Mouse (Mus musculus) adrenal gland (tissue): ENCODE data around the gene Tmem274.

ENCODE experiments used
- intact Hi-C: fragments of 180-260 bp; cut with DNase I; formaldehyde crosslinking; loops from one replicate; pipeline ENCODE4 v1.15.1; 2025

The Tmem274 gene

DNA sequence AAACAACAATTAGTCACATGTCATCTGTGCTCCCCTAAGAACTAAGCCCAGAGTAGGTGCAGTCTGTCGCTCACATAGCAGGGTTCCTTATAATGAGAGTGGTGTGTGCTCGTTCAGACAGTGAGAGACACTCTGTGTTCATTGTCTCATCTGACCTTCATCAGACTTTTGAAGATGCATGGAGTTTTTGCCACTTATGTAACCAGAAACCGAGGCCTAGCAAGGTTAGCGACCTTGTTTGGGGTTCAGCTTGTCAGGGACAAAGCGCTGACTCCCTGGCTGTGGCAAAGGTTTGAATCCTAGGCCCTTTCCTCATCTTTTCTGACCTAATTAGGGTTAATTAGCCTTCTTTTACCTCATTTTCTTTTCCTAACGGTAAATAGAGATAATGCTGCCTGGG is 46.8 kb downstream of the Tmem274 start:
- intact Hi-C loops: no loop called here

DNA sequence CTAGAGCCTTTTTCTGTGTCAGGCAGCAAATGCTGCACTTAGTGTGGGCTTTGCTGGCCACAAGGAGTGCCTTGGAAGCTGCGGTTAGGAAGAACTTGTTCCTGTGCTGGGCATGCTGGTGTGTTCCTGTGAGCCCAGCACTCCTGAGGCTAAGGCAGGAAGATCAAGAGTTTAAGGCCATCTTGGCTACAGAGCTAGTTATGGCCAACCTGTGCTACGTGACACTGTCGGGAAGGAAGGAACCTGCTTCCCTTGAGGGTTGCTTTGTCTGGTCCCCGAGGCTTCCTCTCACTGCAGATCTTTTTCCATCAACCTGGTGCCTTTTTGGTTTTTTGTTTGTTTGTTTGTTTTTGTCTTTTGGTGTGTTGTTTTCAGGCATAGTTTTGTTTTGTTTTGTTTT is 48.0 kb downstream of the Tmem274 start:
- intact Hi-C loops: no loop called here

DNA sequence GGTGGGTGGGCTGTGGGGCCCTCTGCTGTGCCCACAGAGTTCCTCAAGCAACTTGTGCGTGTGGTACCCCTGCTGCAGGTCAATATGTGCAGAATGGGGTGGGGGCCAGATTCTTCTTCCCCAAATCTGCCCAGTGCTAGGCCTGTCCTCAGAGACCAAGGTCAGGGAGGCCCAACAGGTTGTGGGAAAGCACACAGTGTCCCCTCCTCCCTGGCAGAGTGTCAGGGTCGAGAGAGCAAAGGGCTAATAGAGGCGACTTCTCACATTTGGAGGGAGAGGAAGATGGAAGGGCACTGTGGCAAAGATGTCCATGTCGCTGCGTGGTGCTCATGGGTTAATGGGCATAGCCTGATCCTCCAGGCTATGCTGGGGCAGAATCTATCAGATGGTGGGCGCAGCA is 48.6 kb downstream of the Tmem274 start:
- intact Hi-C loops: no loop called here

DNA sequence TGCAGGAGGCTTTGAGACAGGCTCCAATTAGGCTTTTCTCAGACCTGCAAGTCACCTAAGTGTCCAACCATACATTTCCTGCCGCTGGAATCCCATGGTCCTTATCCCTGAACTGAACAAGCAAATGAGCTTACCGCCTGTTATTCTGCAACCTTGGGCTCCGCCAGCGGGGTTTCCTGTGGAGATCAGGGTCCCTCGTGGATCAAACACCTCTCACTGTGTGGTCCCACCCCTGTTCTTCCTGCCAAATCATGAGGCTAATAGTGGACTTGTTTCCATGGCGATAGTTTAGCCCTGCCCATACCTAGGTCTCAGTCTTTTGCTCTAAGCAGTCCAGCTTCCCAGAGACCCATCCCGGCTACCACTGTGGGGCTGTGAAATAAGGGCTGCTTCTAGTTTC is 49.2 kb downstream of the Tmem274 start:
- intact Hi-C loops: no loop called here

DNA sequence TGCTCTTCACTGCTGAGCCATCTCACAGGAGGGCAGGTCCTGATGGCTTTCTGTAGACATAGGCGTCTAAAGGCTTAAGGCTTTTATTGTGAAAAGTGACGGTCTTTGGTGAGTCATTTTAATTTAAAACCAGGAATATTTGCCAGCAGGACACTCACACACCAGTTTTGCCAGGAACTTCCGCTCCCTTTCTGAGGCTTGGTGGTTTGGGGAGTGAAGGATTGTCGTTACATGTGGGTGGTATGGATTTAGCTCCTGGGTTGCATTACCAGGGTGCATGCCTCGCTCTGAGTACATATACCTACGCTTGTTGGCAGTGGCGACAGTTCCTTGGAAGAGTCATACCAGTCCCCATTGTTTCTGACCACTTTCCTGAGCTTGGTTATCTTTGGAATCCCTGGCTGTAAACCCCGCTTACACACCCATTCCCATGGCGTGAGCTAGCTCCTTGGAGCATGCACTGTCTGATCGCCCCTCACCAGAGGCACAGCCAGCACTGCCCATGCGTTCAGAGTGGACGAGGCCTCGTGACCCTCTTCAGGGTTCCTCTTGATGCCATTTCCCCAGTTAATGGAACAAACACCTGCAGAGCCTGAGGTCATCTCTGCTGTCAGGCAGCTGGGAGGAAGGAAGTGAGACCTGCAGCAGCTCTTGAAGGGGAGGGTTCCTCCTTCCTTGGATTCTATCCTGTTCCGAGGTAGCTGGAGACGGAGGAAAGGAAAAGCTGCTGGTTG is 50.6 kb downstream of the Tmem274 start:
- intact Hi-C loops: no loop called here

DNA sequence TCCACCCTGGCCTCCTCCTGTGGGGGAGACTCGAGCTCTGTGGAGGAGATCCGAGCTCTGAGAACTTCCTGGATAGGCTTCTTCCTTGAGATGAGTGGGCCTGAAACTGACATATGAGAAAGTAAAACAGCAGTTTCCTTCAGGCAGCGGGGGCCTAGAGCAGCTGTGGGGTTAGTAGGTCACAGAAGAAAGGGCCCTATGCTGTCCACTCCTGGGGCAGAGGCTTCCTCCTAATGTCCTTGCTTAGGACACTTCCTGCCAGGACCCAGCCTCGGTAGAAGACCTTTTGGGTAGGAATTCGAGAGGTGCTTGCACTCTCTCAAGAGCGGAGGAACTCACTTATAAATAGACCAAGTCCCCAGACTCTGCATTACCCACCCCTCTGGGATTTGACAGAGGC is 52.5 kb downstream of the Tmem274 start:
- intact Hi-C loops: no loop called here
